Mouse (Mus musculus) liver, adult 2 months (tissue): Measurements from ENCODE around the gene Cacng2. TPM values are rescaled to one million over a fixed set of nuclear protein-coding genes. Genes with fewer than 3 reads are reported as not detected.
A peak's percentile ranks its signal among the peaks of the same experiment; 100 is the strongest.

ENCODE experiments used
- DNase-seq: peaks from one replicate; pipeline ENCODE4 v3.0.0-alpha.2; 2011; ENCODE audit warnings: low read depth, low spot score; ENCODE audit errors: extremely low read depth
- H3K27ac ChIP-seq: fragments of 200-500 bp; replicated peaks from 2 replicates; pipeline ENCODE4 v1.5.1; 2012; ENCODE audit warnings: low read depth, mild to moderate bottlenecking, control low read depth, inconsistent platforms, low read length; ENCODE audit not compliant: insufficient read depth
- H3K27me3 ChIP-seq: fragments of 200-500 bp; 2 replicates; pipeline ENCODE4 v1.6.1; 2012; ENCODE audit warnings: mild to moderate bottlenecking, moderate library complexity, low read length, inconsistent platforms; ENCODE audit not compliant: control insufficient read depth, insufficient read depth
- H3K36me3 ChIP-seq: fragments of 200-500 bp; 2 replicates; pipeline ENCODE4 v1.6.1; 2012; ENCODE audit warnings: low read length, inconsistent platforms; ENCODE audit not compliant: control insufficient read depth, insufficient read depth
- H3K4me1 ChIP-seq: fragments of 200-500 bp; 2 replicates; pipeline ENCODE4 v1.6.1; 2011; ENCODE audit warnings: low read length; ENCODE audit not compliant: control insufficient read depth, insufficient read depth
- H3K4me3 ChIP-seq: fragments of 200-500 bp; 2 replicates; pipeline ENCODE4 v1.5.1; 2011; ENCODE audit warnings: low read depth, mild to moderate bottlenecking, control low read depth, low read length, moderate library complexity; ENCODE audit not compliant: insufficient read depth
- H3K79me2 ChIP-seq: fragments of 200-500 bp; 2 replicates; pipeline ENCODE4 v1.6.1; 2012; ENCODE audit warnings: inconsistent platforms, mild to moderate bottlenecking, low read length, moderate library complexity; ENCODE audit not compliant: control insufficient read depth, insufficient read depth
- H3K9ac ChIP-seq: fragments of 200-500 bp; 2 replicates; pipeline ENCODE4 v1.6.1; 2012; ENCODE audit warnings: low read depth, mild to moderate bottlenecking, control low read depth, inconsistent platforms, low read length
- CTCF ChIP-seq: fragments of 200-500 bp; IDR thresholded peaks from 2 replicates; pipeline ENCODE4 v1.5.1; 2011; ENCODE audit warnings: low read depth, low read length, control low read depth
- POLR2A ChIP-seq: fragments of 200-500 bp; IDR thresholded peaks from 2 replicates; pipeline ENCODE4 v1.6.1; 2011; ENCODE audit warnings: low read length, control low read depth; ENCODE audit not compliant: insufficient read depth; ENCODE audit errors: extremely low read depth
- WGBS: fragments of 180-500 bp; shearing (Covaris S2); methylation state at CpG from one replicate; pipeline ENCODE4 v1.1.7; 2018; 5-methylcytosine and 5-hydroxymethylcytosine counted together
- polyA plus RNA-seq: library from polyadenylated mRNA; depleted of rRNA; stranded (reverse); fragments of >200 nt; gene quantifications from 2 replicates; pipeline ENCODE4 v1.2.3, GENCODE M21; 2012
- total RNA-seq: library from RNA; depleted of rRNA; stranded (reverse); fragments of >200 nt; gene quantifications from 2 replicates; pipeline ENCODE4 v1.2.3, GENCODE M21; 2014

The Cacng2 gene
- total and polyA plus RNA-seq, 2 experiments = not detected

DNA sequence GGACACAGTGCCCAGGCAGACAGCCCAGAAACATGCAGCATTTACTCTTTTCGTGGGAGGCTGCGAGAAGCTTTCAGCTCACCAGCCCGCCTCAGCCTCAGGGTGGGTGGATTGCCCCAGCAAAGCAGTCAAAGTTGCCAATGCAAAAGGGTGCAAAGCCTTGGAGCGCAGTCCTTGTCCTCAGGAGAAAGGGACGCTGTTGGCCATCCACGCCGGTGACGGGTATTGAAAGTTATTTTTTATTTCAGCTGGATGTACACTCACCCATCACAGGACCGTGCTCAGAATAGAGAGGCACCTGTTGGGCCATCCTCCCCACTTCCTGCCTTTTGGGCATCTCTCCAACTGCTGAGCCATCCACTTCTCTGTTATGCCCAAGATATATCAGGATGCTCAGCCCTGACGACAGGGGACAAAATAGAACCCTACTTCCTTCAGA, 140.4 kb downstream of the Cacng2 start:
- Histone ChIP-seq H3K27me3 (no peaks in the 10 kb centered on the region), H3K4me3 (no peak overlapping the region), H3K36me3 (no peaks in the 10 kb centered on the region), H3K27ac (no peak overlapping the region), H3K79me2 (no peaks in the 10 kb centered on the region), H3K4me1 (no peaks in the 10 kb centered on the region), H3K9ac (no peak overlapping the region)
- no peak for TF ChIP-seq POLR2A
- TF ChIP-seq CTCF = no peak
- WGBS = 81% methylated on average over 10 of the region's 10 CpGs
- DNase-seq = no peak

DNA sequence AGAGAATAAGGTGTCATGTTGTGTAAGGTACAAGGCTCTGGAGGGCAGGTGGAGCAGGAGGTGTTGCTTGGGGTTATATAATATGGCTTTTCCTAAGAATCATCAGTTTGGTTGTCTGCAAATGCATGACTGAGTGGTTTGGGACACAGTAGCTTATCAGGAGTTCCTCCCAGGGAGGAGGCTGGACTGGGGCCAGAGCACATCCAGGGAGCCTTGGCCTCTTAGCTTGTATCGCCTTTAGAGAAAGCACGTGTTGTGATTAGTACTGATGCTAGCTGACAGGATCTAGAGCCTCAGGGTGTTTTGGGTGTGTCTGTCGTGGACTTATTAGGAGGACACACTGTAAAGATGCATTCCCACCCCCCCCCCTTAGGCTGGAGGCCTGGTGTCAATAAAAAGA, 142.2 kb downstream of the Cacng2 start:
- Histone ChIP-seq H3K27me3 (no peaks in the 10 kb centered on the region), H3K4me3 (no peak overlapping the region), H3K4me1 (no peaks in the 10 kb centered on the region), H3K9ac (no peak overlapping the region), H3K36me3 (no peaks in the 10 kb centered on the region), H3K27ac (no peak overlapping the region), H3K79me2 (no peaks in the 10 kb centered on the region)
- WGBS = 71% methylated on average over 3 of the region's 3 CpGs
- no peak for TF ChIP-seq CTCF
- TF ChIP-seq POLR2A = no peak
- no peak for DNase-seq

DNA sequence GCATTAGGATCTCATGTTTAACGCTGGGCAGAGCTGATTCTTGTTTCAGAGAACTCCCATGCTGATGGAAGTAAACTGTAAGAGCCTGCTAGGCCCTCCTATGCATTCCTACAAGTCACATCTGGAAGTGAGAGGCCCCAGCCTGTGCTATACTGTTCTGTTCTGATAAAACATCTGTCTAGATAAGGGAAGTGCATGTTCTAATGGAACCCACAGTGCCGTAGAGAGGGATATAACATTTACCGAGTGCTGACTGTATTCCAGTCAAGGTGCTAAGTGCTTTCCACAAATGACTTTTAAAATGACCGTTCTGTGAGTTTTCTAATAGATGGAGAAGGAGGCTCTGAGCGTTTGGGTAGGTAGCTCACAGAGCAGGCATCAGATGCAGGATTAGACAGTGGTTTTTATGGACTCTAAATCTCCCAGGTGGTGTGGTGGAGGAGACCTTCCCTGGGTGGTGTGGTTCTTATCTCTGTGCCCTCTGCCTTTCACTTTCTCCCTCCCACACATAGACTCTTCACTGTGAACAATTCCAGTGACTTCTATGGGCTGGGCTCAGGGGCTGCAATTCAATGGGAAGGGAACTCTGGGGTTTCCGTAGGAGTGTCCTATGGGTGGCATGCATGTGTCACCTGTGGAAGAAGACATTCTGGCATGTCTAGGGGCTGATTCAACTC, 145.5 kb downstream of the Cacng2 start:
- no peak for TF ChIP-seq POLR2A
- no peak for TF ChIP-seq CTCF
- DNase-seq = no peak
- peaks cover 10% of the 10 kb centered on the region for H3K4me1 ChIP-seq
- no peak overlapping the region for H3K27ac ChIP-seq
- H3K36me3 ChIP-seq = no peaks in the 10 kb centered on the region
- no peaks in the 10 kb centered on the region for H3K27me3 ChIP-seq
- H3K9ac ChIP-seq = no peak overlapping the region
- peaks cover 11% of the 10 kb centered on the region; the same call in 1 of the 2 replicates for H3K79me2 ChIP-seq
- WGBS = 77% methylated on average over 6 of the region's 6 CpGs
- no peak overlapping the region for H3K4me3 ChIP-seq

DNA sequence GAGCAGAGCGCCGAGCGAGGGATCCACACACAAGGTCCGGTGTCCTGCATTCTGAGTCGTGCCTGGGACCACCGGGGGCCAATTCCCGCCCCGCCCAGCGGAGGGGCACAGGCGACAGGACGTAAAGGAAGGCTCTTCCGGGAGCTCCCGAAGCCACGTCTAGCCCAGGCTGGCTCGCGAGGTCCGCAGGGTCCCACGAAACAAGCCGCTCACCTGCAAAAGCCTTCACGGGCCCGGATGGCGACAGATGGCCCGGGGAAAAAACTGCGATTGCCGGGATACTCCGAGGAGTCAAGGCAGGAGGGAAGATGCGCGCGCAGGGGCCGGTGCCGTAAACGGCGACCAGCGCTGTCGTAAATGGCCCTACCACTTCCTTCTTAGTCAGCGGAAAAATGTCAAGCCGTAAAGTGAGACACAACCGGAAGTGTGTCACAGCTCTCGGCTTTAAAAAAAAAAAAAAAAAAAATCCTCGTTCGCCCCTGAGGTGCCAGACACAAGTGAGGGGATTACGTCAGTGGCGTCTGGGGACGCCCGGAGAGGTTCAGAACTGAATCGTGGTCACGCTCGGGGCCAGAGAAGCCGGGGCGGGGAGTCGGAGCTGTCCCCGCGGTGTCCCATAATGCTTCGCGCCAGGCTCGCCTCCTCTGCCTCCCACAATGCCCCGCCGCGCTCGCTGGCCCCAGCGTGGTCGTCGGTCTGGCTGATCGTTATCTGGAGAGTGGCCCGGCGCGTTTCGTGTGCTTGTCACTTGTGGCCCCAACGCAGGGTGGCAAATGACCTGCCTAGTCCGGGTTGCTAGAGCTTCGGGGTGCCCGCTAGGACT, 149.1 kb downstream of the Cacng2 start, which contains the start of gene Eif3d:
Gene Eif3d (minus strand): TSS at position 344 of the 823 bp plus-strand sequence.
- Histone ChIP-seq H3K27ac (peak within 1 kb of the TSS; percentile 100), H3K36me3 (peaks cover 23% of the 10 kb centered on the region), H3K9ac (peak within 1 kb of the TSS; percentile 96), H3K4me1 (peaks cover 13% of the 10 kb centered on the region), H3K27me3 (no peaks in the 10 kb centered on the region), H3K79me2 (peaks cover 14% of the 10 kb centered on the region; the same call in 1 of the 2 replicates), H3K4me3 (peak within 1 kb of the TSS; percentile 95)
- WGBS = under 1% methylated on average over 72 of the region's 72 CpGs
- DNase-seq = peak; percentile 84
- TF ChIP-seq CTCF (no peak), POLR2A (peak; percentile 53)

DNA sequence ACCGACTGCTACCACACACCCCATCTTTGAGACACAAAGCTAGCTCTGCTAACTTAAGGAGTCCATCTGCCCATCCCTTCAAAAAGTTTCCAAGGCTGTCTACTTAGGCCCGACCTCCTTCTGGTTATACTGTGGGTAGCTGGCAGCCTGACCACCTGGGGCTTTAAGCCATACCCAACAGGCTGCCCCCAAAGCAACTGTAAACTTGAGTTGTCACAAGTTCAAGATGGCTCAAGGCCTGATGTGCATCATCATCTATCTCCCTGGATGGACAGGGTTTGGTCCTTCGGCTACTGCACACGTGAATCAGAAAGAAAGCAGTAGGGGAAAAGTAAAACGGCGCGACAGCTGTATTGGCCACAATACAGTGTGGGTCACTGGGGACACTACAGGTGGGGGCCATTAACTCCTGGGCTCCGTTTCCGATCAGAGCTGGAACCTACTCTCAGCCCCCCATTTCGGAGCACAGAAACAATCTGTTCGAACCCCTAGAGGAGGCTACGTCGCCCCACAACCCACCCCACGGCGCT, 149.8 kb downstream of the Cacng2 start:
- peak overlapping the region; percentile 72 for H3K27ac ChIP-seq
- peaks cover 14% of the 10 kb centered on the region; the same call in 1 of the 2 replicates for H3K79me2 ChIP-seq
- H3K36me3 ChIP-seq = peaks cover 26% of the 10 kb centered on the region
- DNase-seq = peak; percentile 19
- 2% methylated on average over 15 of the region's 15 CpGs for WGBS
- no peak for TF ChIP-seq CTCF
- TF ChIP-seq POLR2A = no peak
- peak overlapping the region; percentile 95 for H3K4me3 ChIP-seq
- H3K9ac ChIP-seq = peak overlapping the region; percentile 94
- H3K27me3 ChIP-seq = no peaks in the 10 kb centered on the region
- peaks cover 13% of the 10 kb centered on the region for H3K4me1 ChIP-seq
